Mouse (Mus musculus) thymus, postnatal 25 days (tissue): ENCODE data around the gene Hoxd8.
A peak's percentile ranks its signal among the peaks of the same experiment; 100 is the strongest.

Experiments used
- DNase-seq: peaks from one replicate; pipeline ENCODE4 v3.0.0; 2022

Gene Hoxd8

GRCm38 (mm10) chr2:74715504-74716241 lies 11.3 kb downstream of the Hoxd8 start:
- peak; percentile 79 for DNase-seq

- no peak for DNase-seq
Measured at GRCm38 (mm10) chr2:74720384-74720783, 16.0 kb downstream of the Hoxd8 start.

- DNase-seq = no peak
Measured at GRCm38 (mm10) chr2:74720955-74721491, 16.6 kb downstream of the Hoxd8 start.

- no peak for DNase-seq
Measured at GRCm38 (mm10) chr2:74721882-74722281, 17.5 kb downstream of the Hoxd8 start.

GRCm38 (mm10) chr2:74722949-74723348 lies 18.5 kb downstream of the Hoxd8 start:
- no peak for DNase-seq

GRCm38 (mm10) chr2:74724244-74725015 lies 20.0 kb downstream of the Hoxd8 start:
- DNase-seq = no peak

- no peak for DNase-seq
Measured at GRCm38 (mm10) chr2:74725171-74725570, 20.8 kb downstream of the Hoxd8 start.

- DNase-seq = no peak
Measured at GRCm38 (mm10) chr2:74726551-74726950, 22.1 kb downstream of the Hoxd8 start, which contains the start of gene Gm28230. Gene Gm28230 (plus strand): TSS chr2:74726728.

GRCm38 (mm10) chr2:74726973-74727639 lies 22.7 kb downstream of the Hoxd8 start:
- no peak for DNase-seq

GRCm38 (mm10) chr2:74727640-74728302 lies 23.4 kb downstream of the Hoxd8 start:
- DNase-seq = no peak

- DNase-seq = no peak
Measured at GRCm38 (mm10) chr2:74728303-74728680, 23.9 kb downstream of the Hoxd8 start.

GRCm38 (mm10) chr2:74730331-74730730 lies 25.9 kb downstream of the Hoxd8 start:
- no peak for DNase-seq

- DNase-seq = no peak
Measured at GRCm38 (mm10) chr2:74731055-74731454, 26.6 kb downstream of the Hoxd8 start.

GRCm38 (mm10) chr2:74731799-74732512 lies 27.5 kb downstream of the Hoxd8 start:
- no peak for DNase-seq

- DNase-seq = no peak
Measured at GRCm38 (mm10) chr2:74732513-74733316, 28.3 kb downstream of the Hoxd8 start.

GRCm38 (mm10) chr2:74733317-74733661 lies 28.9 kb downstream of the Hoxd8 start:
- DNase-seq = no peak

- DNase-seq = no peak
Measured at GRCm38 (mm10) chr2:74733765-74734164, 29.4 kb downstream of the Hoxd8 start.

- DNase-seq = no peak
Measured at GRCm38 (mm10) chr2:74734451-74734850, 30.0 kb downstream of the Hoxd8 start.

- no peak for DNase-seq
Measured at GRCm38 (mm10) chr2:74734996-74735811, 30.8 kb downstream of the Hoxd8 start.
